Mouse (Mus musculus) embryonic facial prominence, embryonic 14.5 days (tissue): ENCODE measurements around the gene Musk. TPM values are rescaled to one million over a fixed set of nuclear protein-coding genes. Genes with fewer than 3 reads are reported as not detected.

Source experiments
- ATAC-seq: fragments of 200-750 bp; cut with Nextera tagmentation; 2 replicates; pipeline ENCODE4 v1.8.0; 2017; ENCODE audit warnings: low read depth, moderate number of reproducible peaks, moderate TSS enrichment
- DNase-seq: peaks from one replicate; pipeline ENCODE4 v3.0.0-alpha.2; 2015; ENCODE audit warnings: low spot score
- H3K27ac ChIP-seq: fragments of 300-500 bp; sonication (generic); replicated peaks from 2 replicates; pipeline ENCODE4 v1.5.1; 2014; ENCODE audit warnings: low read depth, mild to moderate bottlenecking, low read length, moderate library complexity
- H3K27me3 ChIP-seq: fragments of 300-500 bp; sonication (generic); replicated peaks from 2 replicates; pipeline ENCODE4 v1.6.1; 2014; ENCODE audit warnings: low read length; ENCODE audit not compliant: control insufficient read depth, insufficient read depth
- H3K36me3 ChIP-seq: fragments of 300-500 bp; sonication (generic); 2 replicates; pipeline ENCODE4 v1.6.1; 2014; ENCODE audit warnings: low read length, mixed read lengths; ENCODE audit not compliant: control insufficient read depth, insufficient read depth
- H3K4me1 ChIP-seq: fragments of 300-500 bp; sonication (generic); 2 replicates; pipeline ENCODE4 v1.6.1; 2014; ENCODE audit warnings: antibody characterized with exemption, low read length; ENCODE audit not compliant: control insufficient read depth, insufficient read depth
- H3K4me2 ChIP-seq: fragments of 300-500 bp; sonication (generic); 2 replicates; pipeline ENCODE4 v1.6.1; 2014; ENCODE audit warnings: low read depth, mild to moderate bottlenecking, low read length, moderate library complexity, mixed read lengths
- H3K4me3 ChIP-seq: fragments of 300-500 bp; sonication (generic); 2 replicates; pipeline ENCODE4 v1.5.1; 2014; ENCODE audit warnings: low read depth, mild to moderate bottlenecking, low read length
- H3K9ac ChIP-seq: fragments of 300-500 bp; sonication (generic); 2 replicates; pipeline ENCODE4 v1.6.1; 2014; ENCODE audit warnings: low read depth, mild to moderate bottlenecking, low read length, moderate library complexity, mixed read lengths
- H3K9me3 ChIP-seq: fragments of 300-500 bp; sonication (generic); 2 replicates; pipeline ENCODE4 v1.6.1; 2016; ENCODE audit warnings: low read length; ENCODE audit not compliant: control insufficient read depth
- WGBS: fragments of 180-500 bp; shearing (Covaris S2); extraction: QIAGEN DNeasy Blood & Tissue Kit; methylation state at CpG from one replicate; pipeline ENCODE4 v1.1.7; 2014; 5-methylcytosine and 5-hydroxymethylcytosine counted together
- polyA plus RNA-seq: library from polyadenylated mRNA; unstranded; fragments of >200 nt; fragmentation: Nextera tagmentation; extraction: Ambion mirVana; gene quantifications from 2 replicates; pipeline ENCODE4 v1.2.1, GENCODE M21; 2014

Gene Musk
- polyA plus RNA-seq, 1 experiment from 2014 or later = 11.8 TPM

- WGBS = 71% methylated on average over 3 of the region's 3 CpGs
- Histone ChIP-seq H3K27ac (no peak overlapping the region), H3K4me2 (no peak overlapping the region), H3K9me3 (no peaks in the 10 kb centered on the region), H3K27me3 (no peaks in the 10 kb centered on the region), H3K9ac (no peak overlapping the region), H3K36me3 (no peaks in the 10 kb centered on the region), H3K4me3 (no peak overlapping the region), H3K4me1 (no peaks in the 10 kb centered on the region)
- ATAC-seq = no peak
- DNase-seq = no peak
Observed at GRCm38 (mm10) chr4:58293099-58293498, 7.3 kb downstream of the Musk start.

DNA sequence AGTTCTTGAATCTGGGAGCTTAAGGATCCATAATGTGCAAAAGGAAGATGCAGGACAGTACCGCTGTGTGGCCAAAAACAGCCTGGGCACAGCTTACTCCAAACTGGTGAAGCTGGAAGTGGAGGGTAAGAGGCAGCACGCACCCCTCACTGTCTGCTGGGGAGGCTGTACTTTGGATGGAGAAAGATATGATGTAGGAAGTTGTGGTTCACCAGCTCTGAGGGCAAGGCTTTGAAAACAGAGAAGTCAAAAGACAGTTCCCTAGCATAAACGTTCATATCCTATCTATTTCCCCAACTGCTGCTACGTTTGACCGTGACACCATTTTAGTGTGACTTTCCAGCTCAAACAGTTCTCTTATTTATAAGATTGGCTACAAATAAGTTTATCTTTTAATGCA lies 18.1 kb downstream of the Musk start:
- Histone ChIP-seq H3K9ac (no peak overlapping the region), H3K27ac (no peak overlapping the region), H3K4me2 (no peak overlapping the region), H3K4me3 (no peak overlapping the region), H3K4me1 (no peaks in the 10 kb centered on the region), H3K27me3 (no peaks in the 10 kb centered on the region), H3K9me3 (no peaks in the 10 kb centered on the region), H3K36me3 (no peaks in the 10 kb centered on the region)
- ATAC-seq = no peak
- no peak for DNase-seq
- 84% methylated on average over 5 of the region's 5 CpGs for WGBS

DNA sequence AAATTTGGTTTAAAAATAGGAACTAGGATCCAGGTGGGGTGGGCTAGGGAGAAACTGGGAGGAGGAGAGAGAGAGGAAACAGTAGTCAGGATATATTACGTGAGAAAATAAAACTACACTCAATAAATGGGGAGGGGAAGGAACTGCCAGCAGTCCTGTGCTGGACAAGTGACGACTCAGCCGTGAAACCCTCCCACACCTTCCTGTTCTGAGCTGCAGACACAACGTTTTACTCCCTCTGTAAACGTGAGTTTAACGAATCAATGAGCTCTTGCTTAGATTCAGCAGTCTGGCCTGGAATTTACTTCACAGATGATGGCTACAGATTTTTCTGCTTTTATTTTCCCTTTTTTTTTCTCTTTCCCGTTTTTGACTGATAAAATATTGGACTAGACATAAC lies 18.8 kb downstream of the Musk start:
- Histone ChIP-seq H3K36me3 (no peaks in the 10 kb centered on the region), H3K27ac (no peak overlapping the region), H3K9me3 (no peaks in the 10 kb centered on the region), H3K4me2 (no peak overlapping the region), H3K9ac (no peak overlapping the region), H3K4me3 (no peak overlapping the region), H3K4me1 (no peaks in the 10 kb centered on the region), H3K27me3 (no peaks in the 10 kb centered on the region)
- ATAC-seq (no peak), DNase-seq (no peak)
- 43% methylated on average over 7 of the region's 7 CpGs for WGBS

GRCm38 (mm10) chr4:58307421-58307820 lies 21.7 kb downstream of the Musk start:
- Histone ChIP-seq H3K4me1 (no peaks in the 10 kb centered on the region), H3K4me3 (no peak overlapping the region), H3K4me2 (no peak overlapping the region), H3K9ac (no peak overlapping the region), H3K36me3 (no peaks in the 10 kb centered on the region), H3K27me3 (no peaks in the 10 kb centered on the region), H3K9me3 (no peaks in the 10 kb centered on the region), H3K27ac (no peak overlapping the region)
- DNase-seq = no peak
- WGBS = 33% methylated on average over 2 of the region's 2 CpGs
- ATAC-seq = no peak

DNA sequence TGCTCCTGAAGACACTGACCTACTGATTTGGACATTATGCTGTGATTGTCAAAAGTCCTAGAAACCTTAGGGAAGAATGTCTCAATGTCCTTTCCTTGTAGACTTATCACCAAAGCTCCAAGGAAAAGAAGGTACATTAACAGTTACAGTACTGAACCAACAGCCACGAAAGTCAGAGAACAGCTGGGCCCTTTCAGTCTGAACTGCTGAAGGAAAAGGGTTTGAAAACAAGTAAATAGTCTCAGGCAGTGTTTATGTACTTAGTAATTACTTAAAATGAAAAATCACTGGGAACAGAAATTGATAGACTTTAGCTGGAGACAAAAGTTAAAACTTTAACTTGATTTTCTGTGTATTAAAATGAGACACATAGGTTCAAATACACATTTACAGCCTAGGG lies 27.6 kb downstream of the Musk start:
- no peak overlapping the region for H3K9ac ChIP-seq
- no peak overlapping the region for H3K4me2 ChIP-seq
- H3K4me1 ChIP-seq = no peaks in the 10 kb centered on the region
- no peaks in the 10 kb centered on the region for H3K27me3 ChIP-seq
- 64% methylated on average over 1 of the region's 1 CpGs for WGBS
- H3K4me3 ChIP-seq = no peak overlapping the region
- ATAC-seq (no peak), DNase-seq (no peak)
- H3K27ac ChIP-seq = no peak overlapping the region
- no peaks in the 10 kb centered on the region for H3K36me3 ChIP-seq
- no peaks in the 10 kb centered on the region for H3K9me3 ChIP-seq

DNA sequence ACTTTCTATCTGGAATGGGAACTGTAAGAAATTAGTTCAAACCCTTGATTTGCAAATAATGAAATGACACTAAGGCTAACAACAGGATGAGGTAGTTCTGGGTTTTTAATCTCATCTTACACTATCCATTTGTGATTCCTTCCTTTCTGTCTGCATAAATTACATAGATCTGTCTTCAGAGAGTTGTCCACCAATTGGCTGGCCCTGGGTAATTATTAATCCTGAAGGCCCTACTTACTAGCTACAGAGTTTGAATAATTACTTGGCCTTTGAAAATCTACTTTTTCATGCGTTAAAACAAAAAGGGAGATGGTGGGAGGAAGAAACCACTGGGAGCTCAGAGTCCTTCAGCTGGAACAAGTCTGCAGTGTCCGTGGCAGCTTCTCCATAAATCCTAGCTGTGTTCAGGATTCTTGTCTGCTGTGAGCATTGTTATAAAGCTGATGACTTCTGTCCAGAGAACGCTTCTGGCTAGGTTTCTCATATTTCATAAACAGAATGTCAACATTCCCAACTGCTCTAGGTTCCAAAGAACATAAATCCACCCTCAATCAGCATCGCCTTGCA lies 29.3 kb downstream of the Musk start:
- no peaks in the 10 kb centered on the region for H3K36me3 ChIP-seq
- no peaks in the 10 kb centered on the region for H3K9me3 ChIP-seq
- no peak overlapping the region for H3K4me2 ChIP-seq
- ATAC-seq = no peak
- H3K27me3 ChIP-seq = no peaks in the 10 kb centered on the region
- H3K27ac ChIP-seq = no peak overlapping the region
- H3K9ac ChIP-seq = no peak overlapping the region
- WGBS = 44% methylated on average over 4 of the region's 4 CpGs
- DNase-seq = peak; percentile 45
- H3K4me3 ChIP-seq = no peak overlapping the region
- no peaks in the 10 kb centered on the region for H3K4me1 ChIP-seq

DNA sequence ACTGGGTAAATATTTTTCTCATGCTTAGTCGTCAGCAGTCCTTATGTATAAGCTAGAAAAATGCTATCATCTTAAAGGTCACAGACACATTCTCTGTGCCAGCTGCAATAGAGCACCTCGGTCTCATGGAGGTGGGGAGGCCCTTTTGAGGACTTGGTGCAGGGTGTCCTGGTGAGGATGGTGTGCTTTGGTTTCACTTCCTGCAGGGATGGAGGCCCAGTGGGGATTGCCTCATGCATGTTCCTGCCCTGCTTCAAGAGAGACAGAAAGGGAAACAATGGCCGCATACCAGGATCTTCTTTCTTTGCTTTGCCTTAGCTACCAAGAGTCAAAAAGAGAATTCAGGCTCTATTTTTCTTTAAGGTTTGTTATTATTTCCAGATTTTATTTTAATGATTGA lies 31.8 kb downstream of the Musk start:
- H3K4me1 ChIP-seq = no peaks in the 10 kb centered on the region
- H3K27ac ChIP-seq = no peak overlapping the region
- H3K4me2 ChIP-seq = no peak overlapping the region
- H3K36me3 ChIP-seq = no peaks in the 10 kb centered on the region
- ATAC-seq (no peak), DNase-seq (no peak)
- H3K9ac ChIP-seq = no peak overlapping the region
- H3K27me3 ChIP-seq = no peaks in the 10 kb centered on the region
- WGBS = 66% methylated on average over 3 of the region's 3 CpGs
- H3K4me3 ChIP-seq = no peak overlapping the region
- no peaks in the 10 kb centered on the region for H3K9me3 ChIP-seq

DNA sequence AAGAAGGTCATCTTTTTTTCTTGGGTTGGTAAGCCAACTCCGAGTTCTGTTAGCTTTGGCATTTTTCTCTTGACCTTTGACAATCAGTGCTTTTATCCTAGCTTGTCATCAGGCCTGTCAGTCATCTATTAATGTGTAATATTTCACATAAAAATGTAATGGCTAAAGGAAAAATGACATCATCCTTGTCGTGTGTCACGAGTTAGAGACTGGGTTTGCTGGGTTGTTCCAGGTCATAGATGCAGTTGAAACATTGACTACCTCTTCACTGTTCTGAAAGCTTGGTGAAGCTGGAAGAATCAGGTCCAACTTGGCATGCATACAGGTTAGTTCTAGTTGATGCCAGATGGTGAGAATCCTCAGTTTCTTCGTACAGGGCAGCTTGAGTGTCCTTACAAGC lies 34.5 kb downstream of the Musk start:
- Histone ChIP-seq H3K27me3 (no peaks in the 10 kb centered on the region), H3K4me2 (no peak overlapping the region), H3K4me3 (no peak overlapping the region), H3K9me3 (no peaks in the 10 kb centered on the region), H3K27ac (no peak overlapping the region), H3K4me1 (no peaks in the 10 kb centered on the region), H3K36me3 (no peaks in the 10 kb centered on the region), H3K9ac (no peak overlapping the region)
- DNase-seq (no peak), ATAC-seq (no peak)
- WGBS = 58% methylated on average over 4 of the region's 4 CpGs

DNA sequence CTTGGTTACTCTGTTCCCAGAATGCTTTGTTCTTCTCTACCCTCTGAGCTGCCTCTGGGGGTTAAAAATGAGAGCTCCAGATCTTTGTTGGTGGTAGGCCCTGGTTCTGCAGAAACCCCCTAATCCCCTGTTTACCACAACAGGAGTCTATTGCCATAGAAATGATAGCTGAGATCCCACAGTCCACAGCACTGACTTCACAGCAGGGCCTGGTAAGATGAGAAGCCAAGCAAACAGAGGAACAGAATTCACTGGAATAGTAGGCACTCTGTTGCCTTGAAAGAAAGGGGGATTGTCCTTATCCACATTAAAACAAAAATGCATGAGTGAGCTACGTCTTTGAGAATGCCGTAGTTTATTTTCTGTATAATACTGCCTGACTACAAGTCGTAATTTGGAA lies 41.0 kb downstream of the Musk start:
- H3K27me3 ChIP-seq = no peaks in the 10 kb centered on the region
- H3K36me3 ChIP-seq = no peaks in the 10 kb centered on the region
- WGBS = 25% methylated on average over 3 of the region's 3 CpGs
- DNase-seq (peak; percentile 74), ATAC-seq (peak; percentile 84)
- no peak overlapping the region for H3K4me3 ChIP-seq
- H3K4me1 ChIP-seq = 0 out of 2 replicates have a peak, but pooled peaks cover 15% of the 10 kb centered on the region
- H3K4me2 ChIP-seq = no peak overlapping the region
- H3K9ac ChIP-seq = no peak overlapping the region
- peak overlapping the region; percentile 30; the same call in 1 of the 2 replicates for H3K27ac ChIP-seq
- H3K9me3 ChIP-seq = no peaks in the 10 kb centered on the region
